Mouse (Mus musculus): ENCODE measurements around the gene Tgfbr3l.

GRCm38 (mm10) chr8:4267627-4268026 is 19.6 kb downstream of the Tgfbr3l start:
- TF ChIP-seq CTCF (conservative IDR thresholded peaks at IDR 0.05; ENCODE audit: insufficient read depth, insufficient read length, low read depth, low read length) (peak; percentile 37; the same call in 1 of the 2 replicates), POLR2A (IDR thresholded peaks at IDR 0.05; ENCODE audit: low read depth, low read length) (no peak)
